Mouse (Mus musculus) heart, postnatal 36 days (tissue): ENCODE measurements around the gene Spryd4. TPM values are rescaled to one million over a fixed set of nuclear protein-coding genes. Genes with fewer than 3 reads are reported as not detected.
"Not testable (repeated sequence)": the region's sequence is repeated elsewhere in the genome, so short reads cannot be mapped to it uniquely, and the experiment has no call there.

Experiments used
- DNase-seq, 2 experiments: peaks; one replicate each; pipeline ENCODE4 v3.0.0; 2021 to 2022
- intact Hi-C: fragments of 180-260 bp; cut with DNase I; formaldehyde crosslinking; loops from one replicate; pipeline ENCODE4 v1.15.1; 2025
- total RNA-seq, 2 experiments: library from RNA; stranded (reverse); gene quantifications; 2 replicates each; pipeline ENCODE4 v1.2.3; 2021

The Spryd4 gene
- total RNA-seq, 2 experiments from 2014 or later = 35.7 to 41.4 TPM

DNA sequence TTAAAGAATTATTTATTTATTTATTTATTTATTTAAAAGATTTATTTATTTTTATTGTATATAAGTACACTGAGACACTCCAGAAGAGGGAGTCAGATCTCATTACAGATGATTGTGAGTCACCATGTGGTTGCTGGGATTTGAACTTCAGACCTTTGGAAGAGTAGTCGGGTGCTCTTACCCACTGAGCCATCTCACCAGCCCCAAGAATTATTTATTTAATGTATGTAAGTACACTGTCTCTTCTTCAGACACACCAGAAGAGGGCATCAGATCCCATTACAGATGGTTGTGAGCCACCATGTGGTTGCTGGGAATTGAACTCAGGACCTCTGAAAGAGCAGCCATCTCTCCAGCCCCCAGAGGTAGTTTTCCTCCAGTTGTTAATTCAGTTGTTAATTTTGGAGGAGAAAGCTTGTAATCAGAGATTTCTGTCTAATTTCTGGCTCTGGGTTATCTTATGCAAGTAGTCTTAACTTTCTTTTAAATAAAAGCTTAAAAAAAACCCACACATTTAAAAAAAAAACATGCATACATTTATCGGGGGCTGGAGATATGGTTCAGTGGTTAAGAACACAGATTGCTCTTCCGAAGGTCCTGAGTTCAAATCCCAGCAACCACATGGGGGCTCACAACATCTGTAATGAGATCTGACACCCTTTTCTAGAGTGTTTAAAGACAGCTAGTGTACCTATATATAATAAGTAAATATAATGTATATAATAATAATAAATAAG lies 19.4 kb downstream of the Spryd4 start:
- intact Hi-C loops, DNase-seq: not testable (repeated sequence)

DNA sequence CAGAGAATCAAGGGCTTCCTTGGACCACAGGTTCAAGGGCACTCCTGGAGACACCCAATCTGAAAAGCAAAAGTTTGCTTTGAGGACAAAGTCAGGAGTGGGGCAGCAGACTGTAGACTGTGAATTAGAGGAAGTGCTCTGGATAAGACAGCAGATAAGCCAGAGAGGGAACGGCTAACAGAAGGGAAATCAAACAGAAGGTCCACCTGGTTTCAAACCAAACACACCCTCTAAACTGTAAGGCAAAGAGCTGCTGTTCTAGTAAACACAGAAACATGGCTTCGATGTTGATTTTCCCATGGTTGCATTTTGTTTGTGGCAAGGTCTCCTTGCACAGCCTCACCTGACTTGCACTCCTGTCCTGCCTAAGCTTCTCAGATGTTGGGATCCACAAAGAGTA lies 20.1 kb downstream of the Spryd4 start:
- intact Hi-C loops = no loop called here

DNA sequence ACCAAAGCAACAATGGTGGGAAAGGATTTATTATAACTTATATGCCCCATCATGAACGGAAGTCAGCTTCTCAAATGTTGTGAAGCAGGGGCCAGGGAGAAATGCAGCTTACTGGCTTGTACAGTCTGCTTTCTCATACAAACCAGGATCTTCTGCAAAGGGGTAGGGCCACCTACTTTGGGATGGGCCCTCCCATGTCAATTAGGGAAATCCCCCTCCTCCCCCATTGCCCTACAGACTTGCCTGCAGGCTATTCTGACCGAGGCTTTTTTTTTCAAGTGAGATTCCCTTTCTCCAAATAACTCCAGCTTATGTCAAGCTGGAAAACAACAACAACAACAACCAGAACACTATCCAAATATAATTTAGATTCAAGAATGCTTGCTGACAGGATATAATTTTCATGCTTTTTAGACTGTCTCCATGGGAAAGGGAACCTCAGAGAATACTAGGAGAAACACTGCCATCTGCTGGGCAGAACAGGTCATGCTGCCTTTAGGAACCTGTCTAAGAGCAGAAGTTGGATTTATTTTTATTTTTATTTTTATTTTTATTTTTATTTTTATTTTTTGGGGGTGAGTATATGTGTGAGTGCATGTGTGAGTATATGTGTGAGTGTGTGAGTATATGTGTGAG lies 23.2 kb downstream of the Spryd4 start:
- intact Hi-C loops = loop anchor here (1.0 to 10.0 kb wide), 3 partner anchors 48 to 234 kb away; partner anchors contain the start of gene Baz2a
- DNase-seq = peak; percentile 77 to 86

More for the DNA sequence above, 20.1 kb downstream of the Spryd4 start:
- no peak for DNase-seq

GRCm38 (mm10) chr10:128187181-128187605 lies 24.4 kb downstream of the Spryd4 start:
- no peak for DNase-seq
- intact Hi-C loops = loop anchor here (10.0 kb wide), 1 partner anchor 232 kb away; no protein-coding TSS in a partner anchor

GRCm38 (mm10) chr10:128185959-128186358 lies 25.6 kb downstream of the Spryd4 start:
- intact Hi-C loops = loop anchor here (10.0 kb wide), 1 partner anchor 231 kb away; no protein-coding TSS in a partner anchor

GRCm38 (mm10) chr10:128185277-128185940 lies 26.2 kb downstream of the Spryd4 start:
- intact Hi-C loops = loop anchor here (10.0 kb wide), 1 partner anchor 231 kb away; no protein-coding TSS in a partner anchor
- no peak for DNase-seq

More at GRCm38 (mm10) chr10:128185959-128186358, 25.6 kb downstream of the Spryd4 start:
- DNase-seq = peak; percentile 84 to 88

GRCm38 (mm10) chr10:128184296-128184695 lies 27.3 kb downstream of the Spryd4 start:
- no peak for DNase-seq
- intact Hi-C loops = loop anchor here (10.0 kb wide), 1 partner anchor 229 kb away; no protein-coding TSS in a partner anchor

DNA sequence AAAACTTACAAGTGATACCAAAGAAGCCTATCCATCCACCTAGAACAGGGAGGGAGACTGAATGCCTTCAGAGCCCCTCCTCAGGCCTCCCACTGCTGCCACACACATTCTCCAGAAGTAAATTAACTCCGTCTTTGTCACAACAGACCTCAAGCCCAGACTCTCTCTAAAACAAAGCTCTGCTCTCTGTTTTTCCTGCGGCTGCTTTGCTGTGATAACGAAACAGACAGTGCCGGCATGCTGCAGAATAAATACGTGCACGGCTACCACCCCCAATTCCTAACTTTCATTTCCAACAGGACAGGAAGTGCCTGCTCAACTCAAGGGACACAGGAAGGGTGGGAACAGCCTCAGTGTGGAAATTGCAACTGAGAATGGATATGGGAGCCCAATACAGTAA lies 31.6 kb downstream of the Spryd4 start, which contains the start of gene Rbms2:
Gene Rbms2, minus strand, starts transcription at position 309 of the 400 bp plus-strand sequence.
- peak; percentile 58 to 68 for DNase-seq
- intact Hi-C loops = loop anchor here (10.0 kb wide), 2 partner anchors 225 to 515 kb away; partner anchors contain the start of genes Nab2 and Nemp1

DNA sequence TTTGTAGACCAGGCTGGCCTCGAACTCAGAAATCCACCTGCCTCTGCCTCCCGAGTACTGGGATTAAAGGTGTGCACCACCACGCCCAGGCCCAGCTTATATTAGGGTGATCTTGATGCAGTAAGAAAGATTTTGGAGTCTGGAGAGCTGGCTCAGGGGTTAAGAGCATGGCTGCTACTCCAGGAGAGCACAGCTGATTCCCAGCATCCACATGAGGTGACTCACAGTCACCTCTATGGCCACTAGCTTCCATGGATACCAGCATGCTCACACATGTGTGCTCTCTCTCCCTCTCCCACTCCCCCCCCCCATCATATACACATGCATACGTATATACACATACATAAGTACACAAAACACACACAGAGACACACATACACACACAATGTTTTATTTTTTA lies 34.3 kb downstream of the Spryd4 start:
- intact Hi-C loops = loop anchor here (2.0 to 10.0 kb wide), 2 partner anchors 29 to 513 kb away; partner anchors contain the start of genes Nab2 and Nemp1
- DNase-seq = no peak

DNA sequence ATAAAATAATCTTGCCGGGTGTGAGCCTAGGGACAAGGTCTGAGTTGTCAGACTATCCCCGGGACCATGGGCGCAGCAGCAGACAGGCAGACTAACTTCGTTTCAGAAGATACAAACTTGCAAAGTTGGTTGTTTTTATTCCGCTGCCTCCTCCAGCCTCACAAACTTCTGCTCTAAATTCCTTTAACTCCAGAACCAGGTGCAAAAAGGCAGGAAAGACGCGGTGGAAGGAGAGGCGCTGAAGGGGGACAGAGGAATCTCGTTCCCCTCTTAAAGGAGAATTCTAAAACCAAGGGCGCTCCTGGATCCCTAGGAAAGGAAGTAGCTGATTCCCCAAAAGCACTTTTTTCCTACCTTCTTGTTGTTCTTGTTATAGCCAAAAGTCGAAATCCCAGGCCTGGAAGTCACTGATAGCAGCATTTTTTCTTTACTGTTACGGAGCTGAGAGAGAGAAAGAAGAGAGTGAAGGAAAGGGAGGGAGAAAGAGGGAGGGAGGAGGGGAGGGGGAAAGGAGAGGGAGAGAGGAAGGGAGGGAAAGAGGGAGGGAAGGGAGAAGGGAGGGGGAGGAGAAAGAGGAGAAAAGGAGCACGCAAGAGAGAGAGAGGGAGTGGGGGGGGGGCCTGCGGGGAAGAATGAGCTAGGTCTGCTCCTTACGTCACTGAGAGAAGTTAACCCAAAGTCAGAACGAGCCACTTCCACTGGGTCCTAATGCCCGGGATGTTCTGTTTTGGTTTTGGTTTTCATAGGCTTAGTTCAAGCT lies 35.4 kb downstream of the Spryd4 start:
- intact Hi-C loops = loop anchor here (2.0 to 10.0 kb wide), 2 partner anchors 27 to 511 kb away; partner anchors contain the start of genes Nab2 and Nemp1

DNA sequence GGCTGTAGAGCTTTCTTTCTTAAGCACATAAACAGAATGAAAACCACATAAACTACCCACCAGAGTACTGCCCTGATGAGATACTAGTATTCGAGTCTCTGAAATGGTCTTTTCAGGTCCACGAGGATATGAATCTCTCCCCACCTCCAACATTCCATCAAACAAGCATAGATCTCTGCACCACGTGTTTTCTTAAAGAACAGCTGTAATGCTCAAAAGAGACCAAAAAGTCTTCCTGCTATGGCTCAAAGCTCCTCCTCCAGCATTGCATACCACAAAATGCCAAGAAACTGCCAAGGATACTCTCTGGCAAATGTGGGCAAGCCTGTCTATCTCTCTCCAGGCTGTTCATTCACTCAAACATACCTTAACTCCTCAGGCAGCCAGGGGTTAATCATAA lies 36.3 kb downstream of the Spryd4 start:
- DNase-seq = no peak
- intact Hi-C loops = loop anchor here (10.0 kb wide), 1 partner anchor 511 kb away; the partner anchor contains the start of genes Nab2 and Nemp1

More for the DNA sequence above, 35.4 kb downstream of the Spryd4 start:
- peak; percentile 59 to 68 for DNase-seq

DNA sequence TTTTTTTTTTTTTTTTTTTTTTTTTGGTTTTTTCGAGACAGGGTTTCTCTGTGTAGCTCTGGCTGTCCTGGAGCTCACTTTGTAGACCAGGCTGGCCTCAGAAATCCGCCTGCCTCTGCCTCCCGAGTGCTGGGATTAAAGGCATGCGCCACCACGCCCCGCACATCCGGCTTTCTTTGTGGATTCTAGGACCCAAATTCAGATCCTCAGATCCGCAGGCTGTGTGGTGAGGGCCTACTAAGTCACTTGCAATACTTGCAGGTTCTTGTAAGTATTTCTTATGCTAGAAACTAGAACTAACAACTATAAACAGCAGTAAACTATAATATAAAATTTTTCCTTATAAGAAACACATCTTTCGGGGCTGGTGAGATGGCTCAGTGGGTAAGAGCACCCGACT lies 40.3 kb downstream of the Spryd4 start:
- not testable (repeated sequence) for DNase-seq
- intact Hi-C loops = loop anchor here (10.0 kb wide), 1 partner anchor 507 kb away; the partner anchor contains the start of genes Nab2 and Nemp1

DNA sequence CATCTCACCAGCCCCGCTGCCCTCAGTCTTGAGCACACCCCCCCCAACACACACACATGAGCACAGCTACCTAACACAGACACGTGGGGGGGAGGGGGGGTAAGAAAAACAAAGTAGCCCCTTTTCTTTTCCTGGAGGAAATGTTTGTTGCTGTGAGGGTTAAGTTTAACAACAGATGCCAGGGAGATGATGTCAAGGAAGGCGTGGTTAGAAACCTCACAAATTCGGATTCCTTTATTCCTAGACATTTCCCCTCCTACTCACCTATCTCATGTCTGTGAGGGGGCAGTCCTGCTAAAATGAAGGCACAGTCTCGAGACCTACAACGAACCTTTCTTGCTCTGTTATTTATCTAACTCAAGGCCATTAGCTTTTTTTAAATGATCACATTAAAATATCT lies 44.5 kb downstream of the Spryd4 start:
- intact Hi-C loops = no loop called here
- DNase-seq = no peak

DNA sequence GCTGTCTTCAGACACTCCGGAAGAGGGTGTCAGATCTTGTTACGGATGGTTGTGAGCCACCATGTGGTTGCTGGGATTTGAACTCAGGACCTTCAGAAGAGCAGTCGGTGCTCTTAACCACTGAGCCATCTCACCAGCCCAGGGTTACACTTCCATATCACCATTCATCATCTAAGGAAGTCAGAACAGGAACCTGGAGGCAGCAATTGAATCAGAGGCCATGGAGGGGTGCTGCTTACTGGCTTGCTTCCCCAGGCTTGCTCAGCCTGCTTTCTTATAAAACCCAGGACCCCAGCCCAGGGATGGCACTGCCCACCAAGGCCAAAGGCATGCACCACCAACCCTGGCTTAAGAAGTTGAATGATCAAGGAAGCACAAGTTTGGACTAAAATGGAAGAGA lies 45.9 kb downstream of the Spryd4 start:
- DNase-seq, intact Hi-C loops: not testable (repeated sequence)

Other genes starting within 250 kb of the Spryd4 start
- gene Hsd17b6, start 204.2 kb downstream of the Spryd4 start, total RNA-seq = not detected
- 1 to 10 TPM; 1.6 to 2.7 TPM for gene Prim1, start 196.6 kb downstream of the Spryd4 start, total RNA-seq
- 100 to 1,000 TPM; 542 to 584 TPM for gene Naca, start 176.2 kb downstream of the Spryd4 start, total RNA-seq
- gene Ptges3, start 152.9 kb downstream of the Spryd4 start, total RNA-seq = 10 to 100 TPM; 80.7 to 90.5 TPM
- 1,000 to 10,000 TPM; 9,026 to 9,193 TPM for gene Atp5b, start 128.5 kb downstream of the Spryd4 start, total RNA-seq
- 10 to 100 TPM; 23.8 TPM for gene Baz2a, start 120.2 kb downstream of the Spryd4 start, total RNA-seq
- gene Rbms2, start 31.5 kb downstream of the Spryd4 start, total RNA-seq = 10 to 100 TPM; 89.2 to 95.3 TPM
- under 1 TPM; 0.58 to 0.92 TPM for gene Gls2, start 17.4 kb downstream of the Spryd4 start, total RNA-seq
- gene Mip, start 14.0 kb upstream of the Spryd4 start, total RNA-seq = not detected
- 10 to 100 TPM in 1 of 2 experiments, 1 to 10 TPM in 1; 8.9 to 12.2 TPM for gene Timeless, start 20.3 kb upstream of the Spryd4 start, total RNA-seq
- gene Apon, start 42.3 kb upstream of the Spryd4 start, total RNA-seq = under 1 TPM in 1 of 2 experiments, not detected in 1; 0.19 TPM
- gene Apof, start 56.9 kb upstream of the Spryd4 start, total RNA-seq = not detected
- gene Stat2, start 58.8 kb upstream of the Spryd4 start, total RNA-seq = 10 to 100 TPM in 1 of 2 experiments, 1 to 10 TPM in 1; 8.4 to 15.4 TPM
- gene Il23a, start 86.9 kb upstream of the Spryd4 start, total RNA-seq = not detected
- gene Pan2, start 91.5 kb upstream of the Spryd4 start, total RNA-seq = 1 to 10 TPM; 7.5 to 7.6 TPM
- gene Cnpy2, start 110.7 kb upstream of the Spryd4 start, total RNA-seq = 10 to 100 TPM; 65.4 to 67.3 TPM
- gene Cs, start 125.9 kb upstream of the Spryd4 start, total RNA-seq = 1,000 to 10,000 TPM; 1,152 to 1,240 TPM
- gene Coq10a, start 157.2 kb upstream of the Spryd4 start, total RNA-seq = 100 to 1,000 TPM; 304 to 339 TPM
- gene Ankrd52, start 165.3 kb upstream of the Spryd4 start, total RNA-seq = 10 to 100 TPM; 41.2 to 43.2 TPM
- gene Slc39a5, start 189.4 kb upstream of the Spryd4 start, total RNA-seq = not detected
- gene Nabp2, start 199.7 kb upstream of the Spryd4 start, total RNA-seq = 10 to 100 TPM; 44.6 to 49.6 TPM
- gene Rnf41, start 199.8 kb upstream of the Spryd4 start, total RNA-seq = 10 to 100 TPM; 16.3 to 18.3 TPM
- gene Smarcc2, start 247.4 kb upstream of the Spryd4 start, total RNA-seq = 10 to 100 TPM; 79.8 to 82.7 TPM